Mouse (Mus musculus) C2C12 (cell line): ENCODE results near the gene Arfgef3. TPM values are rescaled to one million over a fixed set of nuclear protein-coding genes. Genes with fewer than 3 reads are reported as not detected.

ENCODE experiments used
- H3K27me3 ChIP-seq: one replicate; pipeline ENCODE4 v1.6.1; 2011; ENCODE audit not compliant: control insufficient read depth, insufficient read depth, insufficient read length
- H3K36me3 ChIP-seq: one replicate; pipeline ENCODE4 v1.6.1; 2011; ENCODE audit not compliant: control insufficient read depth, insufficient read depth
- H3K4me3 ChIP-seq: one replicate; pipeline ENCODE4 v1.5.1; 2011; ENCODE audit warnings: mild to moderate bottlenecking, control low read depth; ENCODE audit not compliant: poor library complexity, insufficient read depth, severe bottlenecking
- H3K79me2 ChIP-seq: one replicate; pipeline ENCODE4 v1.6.1; 2011; ENCODE audit not compliant: control insufficient read depth, insufficient read depth
- H3K79me3 ChIP-seq: one replicate; pipeline ENCODE4 v1.6.1; 2011; ENCODE audit warnings: low read depth, control low read depth
- H3ac ChIP-seq: one replicate; pipeline ENCODE3; 2011; ENCODE audit warnings: low read depth; ENCODE audit not compliant: control insufficient read depth, insufficient read length
- CEBPB ChIP-seq: IDR thresholded peaks from one replicate; pipeline ENCODE4 v1.6.1; 2011; ENCODE audit warnings: low read depth, mild to moderate bottlenecking, control low read depth, moderate library complexity
- CTCF ChIP-seq: IDR thresholded peaks from one replicate; pipeline ENCODE4 v1.5.1; 2011; ENCODE audit not compliant: control insufficient read depth, insufficient read depth, insufficient read length
- FOSL1 ChIP-seq: IDR thresholded peaks from one replicate; pipeline ENCODE4 v1.8.0; 2011; ENCODE audit warnings: mild to moderate bottlenecking, low read length; ENCODE audit not compliant: poor library complexity, insufficient read depth, severe bottlenecking
- MAX ChIP-seq: IDR thresholded peaks from one replicate; pipeline ENCODE4 v1.6.1; 2011; ENCODE audit warnings: mild to moderate bottlenecking, control low read depth
- MYOD1 ChIP-seq: IDR thresholded peaks from one replicate; pipeline ENCODE4 v1.6.1; 2011; ENCODE audit warnings: low read depth; ENCODE audit not compliant: control insufficient read depth, insufficient read length
- MYOG ChIP-seq: IDR thresholded peaks from one replicate; pipeline ENCODE4 v1.6.1; 2011; ENCODE audit not compliant: control insufficient read depth, insufficient read length; ENCODE audit errors: extremely low read depth
- USF1 ChIP-seq: IDR thresholded peaks from one replicate; pipeline ENCODE4 v1.6.1; 2011; ENCODE audit warnings: low read depth, mild to moderate bottlenecking, control low read depth, moderate library complexity
- polyA plus RNA-seq: library from polyadenylated mRNA; unstranded; fragments of >200 nt; fragmentation: generic; extraction: Trizol; gene quantifications from one replicate; pipeline ENCODE4 v1.2.1, GENCODE M21; 2012; ENCODE audit warnings: missing spikeins

Gene Arfgef3
- polyA plus RNA-seq, 1 experiment: not detected

GRCm38 (mm10) chr10:18549321-18550216 lies 194.2 kb downstream of the Arfgef3 start:
- Histone ChIP-seq H3K4me3 (no peak overlapping the region), H3K79me2 (no peaks in the 10 kb centered on the region), H3K27me3 (no peaks in the 10 kb centered on the region), H3K79me3 (no peaks in the 10 kb centered on the region), H3K36me3 (no peaks in the 10 kb centered on the region), H3ac (no peak overlapping the region)
- TF ChIP-seq CTCF (no peak), MYOG (no peak), FOSL1 (no peak), USF1 (no peak), MYOD1 (no peak), CEBPB (no peak), MAX (no peak)

- H3K4me3 ChIP-seq: no peak overlapping the region
- H3ac ChIP-seq: no peak overlapping the region
- no peaks in the 10 kb centered on the region for H3K79me2 ChIP-seq
- no peaks in the 10 kb centered on the region for H3K36me3 ChIP-seq
- TF ChIP-seq FOSL1 (no peak), MAX (no peak), CEBPB (no peak), MYOD1 (no peak), CTCF (no peak), MYOG (no peak), USF1 (no peak)
- H3K79me3 ChIP-seq: no peaks in the 10 kb centered on the region
- H3K27me3 ChIP-seq: no peaks in the 10 kb centered on the region
Measured at GRCm38 (mm10) chr10:18547381-18547780, 196.4 kb downstream of the Arfgef3 start.

GRCm38 (mm10) chr10:18545813-18546235 lies 197.9 kb downstream of the Arfgef3 start, which contains the start of gene Hebp2:
Gene Hebp2 (minus strand): TSS chr10:18546076.
- Histone ChIP-seq H3K79me2 (no peaks in the 10 kb centered on the region), H3K36me3 (no peaks in the 10 kb centered on the region), H3K79me3 (no peaks in the 10 kb centered on the region), H3ac (peak within 1 kb of the TSS; percentile 58), H3K4me3 (peak within 1 kb of the TSS; percentile 21), H3K27me3 (no peaks in the 10 kb centered on the region)
- TF ChIP-seq CTCF (no peak), CEBPB (no peak), MAX (no peak), MYOG (no peak), USF1 (no peak), MYOD1 (no peak), FOSL1 (no peak)

GRCm38 (mm10) chr10:18545309-18545708 lies 198.4 kb downstream of the Arfgef3 start:
- Histone ChIP-seq H3K4me3 (peak overlapping the region; percentile 21), H3ac (peak overlapping the region; percentile 58), H3K36me3 (no peaks in the 10 kb centered on the region), H3K79me2 (no peaks in the 10 kb centered on the region), H3K79me3 (no peaks in the 10 kb centered on the region), H3K27me3 (no peaks in the 10 kb centered on the region)
- no peak for TF ChIP-seq CTCF
- TF ChIP-seq MAX: no peak
- TF ChIP-seq USF1: no peak
- TF ChIP-seq CEBPB: no peak
- no peak for TF ChIP-seq MYOD1
- no peak for TF ChIP-seq MYOG
- TF ChIP-seq FOSL1: no peak

- TF ChIP-seq FOSL1 (no peak), MYOG (no peak), MYOD1 (no peak), CTCF (no peak), CEBPB (no peak), MAX (no peak), USF1 (no peak)
Measured at GRCm38 (mm10) chr10:18536889-18537288, 206.9 kb downstream of the Arfgef3 start.

More at GRCm38 (mm10) chr10:18536889-18537288, 206.9 kb downstream of the Arfgef3 start:
- no peaks in the 10 kb centered on the region for H3K79me2 ChIP-seq
- H3K36me3 ChIP-seq: peaks cover 9% of the 10 kb centered on the region
- no peaks in the 10 kb centered on the region for H3K27me3 ChIP-seq
- no peak overlapping the region for H3K4me3 ChIP-seq
- H3K79me3 ChIP-seq: no peaks in the 10 kb centered on the region
- no peak overlapping the region for H3ac ChIP-seq
